Mouse (Mus musculus) embryo, embryonic 11 days (tissue): ENCODE measurements around the gene Jun.
A peak's percentile ranks its signal among the peaks of the same experiment; 100 is the strongest.

Experiments used
- DNase-seq: peaks from one replicate; pipeline ENCODE4 v3.0.0-alpha.2; 2015

Jun gene

GRCm38 (mm10) chr4:95052025-95052899 is at the start of gene Jun:
Gene Jun, minus strand, starts transcription at chr4:95052222.
- peak; percentile 99 for DNase-seq

GRCm38 (mm10) chr4:95101684-95102083 is 49.7 kb upstream of the Jun start:
- DNase-seq, result no peak

- no peak for DNase-seq
Measured at GRCm38 (mm10) chr4:95100694-95101093, 48.7 kb upstream of the Jun start.

DNA sequence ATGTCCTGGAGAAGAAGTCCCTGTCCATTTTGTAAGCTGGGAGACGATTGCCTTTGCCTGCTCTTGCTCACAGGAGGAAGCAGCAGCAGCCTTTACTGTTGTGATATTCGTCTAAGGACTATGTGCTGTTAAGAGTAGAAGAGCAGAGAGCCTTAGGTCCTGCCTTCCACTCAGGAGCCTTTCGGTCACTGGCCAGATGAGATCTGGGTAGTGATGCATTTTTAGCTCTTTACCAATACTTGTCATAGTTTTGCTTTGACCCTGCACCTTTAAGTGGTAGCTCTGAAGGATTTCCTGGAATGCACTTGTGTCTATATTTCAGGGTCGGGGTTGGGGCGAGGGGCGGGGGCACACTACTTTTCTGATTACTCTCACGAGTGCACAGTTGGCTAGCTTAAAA is 47.4 kb upstream of the Jun start:
- no peak for DNase-seq

- DNase-seq, result no peak
Measured at GRCm38 (mm10) chr4:95098722-95099097, 46.7 kb upstream of the Jun start.

DNA sequence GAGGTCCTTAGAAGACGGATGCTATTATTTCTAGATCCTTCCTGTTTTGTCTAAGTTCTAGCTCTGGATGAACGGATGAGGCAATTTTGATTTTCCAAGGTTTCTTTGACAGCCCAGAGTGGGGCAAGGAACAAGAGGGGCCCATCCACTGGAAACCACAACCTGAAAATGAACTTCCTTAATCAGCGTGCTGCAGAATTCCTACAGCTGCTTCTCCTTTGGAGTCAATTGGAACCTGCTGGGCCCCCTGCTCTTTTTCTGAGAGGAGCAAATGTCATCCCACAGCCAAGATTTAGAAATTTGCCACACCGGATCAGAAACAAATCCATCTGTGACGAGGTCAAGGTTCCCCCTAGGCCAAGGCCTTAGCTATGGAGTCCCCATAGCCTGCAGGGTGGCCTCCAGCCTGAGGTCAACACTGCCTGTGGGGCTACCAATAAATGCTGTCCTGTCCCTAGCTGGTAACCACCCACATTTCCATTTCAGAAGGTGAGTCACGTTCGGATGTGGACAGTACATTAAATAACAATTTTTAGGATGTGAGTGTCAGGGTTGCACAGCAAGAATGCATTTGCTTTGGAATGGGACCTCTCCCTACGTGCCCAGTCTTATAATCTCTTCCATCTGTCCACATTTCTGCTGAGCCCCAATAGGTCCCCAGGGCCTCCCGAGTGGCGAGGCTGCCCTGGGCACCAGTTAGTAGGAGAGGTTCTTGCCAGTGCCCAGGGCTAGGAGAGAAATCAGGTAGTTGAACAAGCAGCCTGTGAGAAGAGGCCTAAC is 46.1 kb upstream of the Jun start:
- peak; percentile 61 for DNase-seq

- DNase-seq, result no peak
Measured at GRCm38 (mm10) chr4:95096731-95097130, 44.7 kb upstream of the Jun start.

GRCm38 (mm10) chr4:95095911-95096310 is 43.9 kb upstream of the Jun start:
- DNase-seq, result no peak

DNA sequence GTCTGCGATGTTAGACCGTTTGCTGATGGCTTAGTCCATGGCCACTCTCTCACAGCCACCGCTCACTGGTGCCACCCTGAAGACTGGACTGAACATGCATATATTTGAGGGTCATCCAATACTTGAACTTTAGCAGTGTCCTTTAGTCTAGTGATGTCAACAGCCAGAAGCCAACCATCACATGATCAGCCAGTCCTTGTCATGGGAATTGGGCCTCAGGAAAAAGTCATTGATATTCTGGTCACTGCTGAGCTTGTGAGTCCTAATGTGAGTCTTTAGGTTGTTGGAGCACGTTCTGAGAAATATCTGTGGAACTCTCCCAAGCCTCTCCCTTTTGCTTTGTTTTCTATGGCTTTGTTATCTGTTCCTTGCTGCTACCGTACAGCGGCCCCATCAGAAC is 43.3 kb upstream of the Jun start:
- no peak for DNase-seq

GRCm38 (mm10) chr4:95094700-95095113 is 42.7 kb upstream of the Jun start:
- no peak for DNase-seq

DNA sequence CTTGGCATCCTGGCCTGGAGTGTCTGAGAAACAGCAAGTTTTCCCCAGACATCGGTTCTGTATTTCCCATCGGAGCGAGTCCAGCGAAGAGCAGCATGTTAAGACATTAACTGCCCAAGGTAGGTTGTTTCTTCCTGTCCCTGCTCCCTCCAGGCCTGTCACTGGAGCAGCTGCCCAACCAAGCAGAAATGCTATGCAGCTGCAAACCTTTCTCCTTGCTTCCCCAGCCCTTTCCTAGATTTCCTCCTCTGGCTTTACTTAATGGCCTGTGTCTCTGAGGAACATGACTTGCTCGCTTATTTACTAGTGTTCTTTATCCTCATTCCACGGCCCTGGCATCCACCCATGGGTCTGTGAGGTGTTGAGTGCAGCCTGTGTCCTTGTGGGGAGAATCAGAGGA is 41.6 kb upstream of the Jun start:
- DNase-seq, result no peak

DNA sequence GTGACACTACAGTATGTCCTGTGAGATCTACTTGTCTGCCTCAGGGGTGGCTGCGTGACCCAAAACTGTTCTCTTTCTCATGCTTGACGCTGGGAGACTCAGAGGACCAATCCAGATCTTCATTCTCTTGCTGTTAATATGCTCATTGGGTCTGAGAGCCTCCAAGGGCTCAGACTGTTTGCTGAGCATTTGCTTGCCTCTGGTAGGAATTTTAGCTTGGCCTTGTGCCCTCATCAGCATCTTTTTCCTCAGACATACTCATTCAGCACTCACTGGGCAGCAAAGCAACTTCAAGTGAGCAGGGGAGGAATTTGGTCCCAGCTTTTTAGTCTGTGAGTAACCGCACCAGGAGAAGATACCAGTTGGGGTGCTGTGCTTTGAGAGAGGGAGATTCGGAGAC is 40.5 kb upstream of the Jun start:
- DNase-seq, result no peak

GRCm38 (mm10) chr4:95091536-95091935 is 39.5 kb upstream of the Jun start:
- DNase-seq, result no peak

DNA sequence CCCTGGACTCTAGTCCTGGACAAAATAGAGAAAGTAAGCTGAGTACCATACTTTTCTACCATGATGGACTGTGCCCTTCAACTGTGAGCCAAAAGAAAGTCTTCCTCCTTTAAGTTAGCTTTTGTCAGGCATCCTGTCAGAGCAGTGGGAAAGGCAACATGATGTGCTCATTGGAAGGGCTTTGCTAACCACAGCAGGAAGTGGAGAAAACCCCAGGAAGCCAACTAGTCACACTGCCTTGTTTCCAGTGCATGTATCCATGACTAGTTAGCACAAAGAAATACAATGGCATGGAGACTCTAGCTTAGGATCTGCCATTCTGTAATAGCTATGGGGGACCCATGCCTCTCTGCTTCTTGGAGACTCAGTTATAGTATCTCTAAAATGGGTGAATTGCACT is 37.9 kb upstream of the Jun start:
- DNase-seq, result no peak

DNA sequence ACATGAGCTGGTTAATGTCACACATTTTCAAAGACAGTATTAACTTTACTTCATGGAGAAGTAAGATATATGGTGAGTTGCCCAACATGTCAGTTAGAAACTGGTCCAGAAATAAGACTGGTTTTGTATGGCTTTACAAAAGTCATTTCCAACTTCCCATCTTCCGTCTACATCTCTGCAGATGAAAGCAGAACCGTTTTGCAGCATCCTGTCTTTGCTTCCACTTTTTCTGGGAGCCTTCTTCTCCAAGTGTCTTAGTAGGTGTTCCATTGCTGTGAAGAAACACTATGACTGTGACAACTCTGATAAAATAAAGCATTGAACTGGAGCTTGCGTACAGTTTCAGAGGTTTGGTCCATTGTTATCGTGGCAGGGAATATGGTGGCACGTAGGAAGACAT is 37.0 kb upstream of the Jun start:
- DNase-seq, result no peak

DNA sequence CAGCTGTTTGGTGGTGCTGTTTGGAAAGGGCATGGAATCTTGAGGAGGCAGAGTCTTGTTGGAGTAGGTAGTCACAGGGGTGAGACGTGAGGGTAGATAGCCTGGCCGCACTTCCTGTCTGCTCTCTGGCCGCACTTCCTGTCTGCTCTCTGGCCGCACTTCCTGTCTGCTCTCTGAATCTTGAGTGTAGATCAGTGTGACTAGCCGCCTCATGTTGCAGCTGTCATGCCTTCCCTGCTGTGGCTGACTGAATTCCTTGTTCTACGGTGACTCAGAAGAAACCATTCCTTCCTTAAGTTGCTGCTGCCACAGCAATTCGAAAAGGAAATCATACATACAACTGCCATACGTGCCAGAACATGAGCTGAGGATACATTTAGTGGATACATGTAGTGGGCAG is 31.9 kb upstream of the Jun start:
- no peak for DNase-seq

GRCm38 (mm10) chr4:95083191-95083729 is 31.2 kb upstream of the Jun start:
- DNase-seq, result no peak

- no peak for DNase-seq
Measured at GRCm38 (mm10) chr4:95082481-95083088, 30.6 kb upstream of the Jun start.

GRCm38 (mm10) chr4:95081632-95082031 is 29.6 kb upstream of the Jun start:
- DNase-seq, result peak; percentile 38

DNA sequence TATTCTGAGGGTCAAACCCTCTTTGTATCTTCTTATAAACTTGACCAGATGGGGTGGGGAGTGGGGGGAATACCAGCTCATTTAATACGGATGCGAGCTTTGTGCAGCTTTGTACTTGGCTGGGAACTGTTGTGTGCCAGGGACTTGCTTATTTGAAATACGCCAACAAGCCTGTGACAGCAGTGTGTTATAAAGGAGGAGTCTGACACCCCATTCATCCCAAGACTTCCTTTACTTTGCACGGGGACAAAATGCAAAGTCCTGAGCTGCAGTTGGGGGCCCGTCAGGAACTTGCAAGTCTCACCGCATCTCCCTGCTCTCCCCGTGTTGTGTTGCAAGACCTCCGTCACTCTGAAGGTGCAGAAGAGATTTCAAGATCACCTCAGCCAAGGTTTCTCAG is 26.6 kb upstream of the Jun start:
- DNase-seq, result no peak

DNA sequence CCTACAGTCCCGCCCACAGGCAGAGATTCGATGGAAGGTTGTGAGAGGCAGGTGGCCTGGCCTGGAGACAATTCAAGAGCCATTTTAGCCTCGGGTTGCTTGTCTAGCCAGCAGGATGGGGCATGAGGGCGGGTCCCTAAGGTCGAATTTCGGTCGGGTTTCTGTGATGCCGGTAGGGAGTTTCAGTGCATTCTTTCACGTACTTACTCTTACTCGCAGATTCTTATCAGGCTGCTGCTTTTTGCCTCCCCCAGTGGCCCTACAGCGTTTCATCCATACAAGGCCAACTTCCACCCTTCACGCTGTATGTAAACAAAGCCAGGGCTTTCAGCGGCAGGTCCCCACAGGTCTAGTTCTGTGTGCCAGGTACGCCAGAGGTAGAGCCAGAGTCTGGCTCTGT is 24.3 kb upstream of the Jun start:
- DNase-seq, result no peak

- DNase-seq, result no peak
Measured at GRCm38 (mm10) chr4:95075591-95076002, 23.6 kb upstream of the Jun start.

DNA sequence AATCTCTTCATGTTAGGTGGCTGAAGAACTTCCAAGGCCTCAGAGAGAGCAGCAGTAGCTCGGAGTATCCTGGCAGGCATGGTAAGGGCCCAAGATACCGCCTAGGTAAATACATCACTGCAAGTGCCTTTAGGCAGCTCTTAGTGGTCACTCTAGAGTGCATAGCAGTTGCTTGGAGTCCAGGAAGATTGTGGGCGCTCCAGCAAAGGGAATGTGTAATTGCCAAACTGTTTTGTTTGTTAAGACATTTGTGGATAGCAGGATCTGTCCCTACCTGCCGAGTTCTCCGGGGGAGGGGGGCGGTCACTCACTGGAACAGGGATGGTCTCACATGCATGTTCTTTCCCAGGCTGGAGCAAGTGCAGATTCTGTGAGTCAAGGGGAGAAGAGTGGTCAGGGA is 22.3 kb upstream of the Jun start:
- DNase-seq, result no peak
